17 mouse cellular contexts compared by ENCODE assay signal in the genomic region with DNA sequence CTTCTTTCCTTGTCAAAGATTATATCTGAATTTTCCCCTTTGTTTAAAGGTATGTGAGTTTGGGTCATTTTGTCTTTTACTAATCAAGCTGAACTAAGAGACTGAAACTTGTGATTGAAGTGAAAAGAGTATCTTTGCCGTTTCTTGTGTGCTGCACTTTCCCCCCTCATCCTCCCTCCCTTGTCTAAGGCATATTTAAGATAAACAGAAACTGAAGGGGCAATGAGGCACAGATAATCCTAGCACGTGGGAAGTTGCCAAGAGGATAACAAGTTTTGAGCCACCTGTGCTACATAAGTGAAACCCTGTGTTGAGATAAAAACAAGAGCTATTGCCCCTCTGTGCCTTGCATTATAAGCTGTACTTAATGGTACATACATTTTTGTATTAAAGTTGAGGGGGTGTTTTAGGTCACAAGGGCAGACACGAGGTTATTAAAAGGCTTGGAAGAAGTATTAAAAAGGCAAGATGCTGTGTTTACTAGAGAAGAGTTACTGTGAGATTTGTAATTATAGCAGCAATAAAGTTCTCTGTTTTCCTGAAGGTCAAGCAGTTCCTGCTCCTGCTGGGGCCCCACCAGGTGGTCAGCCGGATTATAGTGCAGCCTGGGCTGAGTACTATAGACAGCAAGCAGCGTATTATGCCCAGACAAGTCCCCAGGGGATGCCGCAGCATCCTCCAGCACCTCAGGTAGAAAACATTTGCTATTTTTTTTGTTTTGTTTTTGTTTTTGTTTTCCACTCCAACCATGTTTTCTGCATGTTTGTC. TPM values are rescaled to one million over a fixed set of nuclear protein-coding genes. Genes with fewer than 3 reads are reported as not detected.
DNase-seq lines count a peak whose midpoint lies in the region; ATAC-seq and TF ChIP-seq lines count a peak whose summit lies in the region.
"Had no signal": no experiment of that assay in that cellular context is flagged by ENCODE, and none has a peak within 500 bp of the region (broad histone marks: within the 10 kb centered on the region; RNA-seq: fewer than 3 reads in every experiment).

No protein-coding gene starts in this region.

- no peak overlapping the region for H3K9ac ChIP-seq in heart, embryonic 11.5 days (ENCODE audit: low read depth, low read length)
- H3K9ac ChIP-seq in midbrain, embryonic 11.5 days (ENCODE audit: low read length): no peak overlapping the region
- no peak overlapping the region for H3K9ac ChIP-seq in midbrain, postnatal 0 days (replicated peaks; ENCODE audit: low read length, poor library complexity, severe bottlenecking)
- H3K9ac ChIP-seq in intestine, postnatal 0 days (ENCODE audit: low read depth, low read length): no peak overlapping the region
- H3K9ac ChIP-seq: forebrain, embryonic 13.5 days; hindbrain, embryonic 12.5 days; limb, embryonic 15.5 days had no signal

- DNase-seq in heart, adult 9 months (ENCODE audit: low spot score in 2 of 2): no peak
- peak; percentile 85 for DNase-seq in midbrain, embryonic 11.5 days (ENCODE audit: low spot score, missing footprints)
- no peak for DNase-seq in midbrain, postnatal 0 days (ENCODE audit: low spot score)
- DNase-seq in adipocyte (ENCODE audit: low spot score): no peak
- DNase-seq in layer of hippocampus, postnatal 36 days: no peak
- DNase-seq in adrenal gland, postnatal 14 days: no peak
- DNase-seq: cerebellum, adult 18-20 months; kidney, adult 11 months; thymus, postnatal 36 days had no signal

- peaks cover 4% of the 10 kb centered on the region; the same call in 1 of the 2 replicates for H3K4me1 ChIP-seq in heart, embryonic 11.5 days (ENCODE audit: control insufficient read depth, insufficient read depth, low read length)
- no peaks in the 10 kb centered on the region for H3K4me1 ChIP-seq in midbrain, embryonic 11.5 days (ENCODE audit: control insufficient read depth, insufficient read depth, low read length)
- no peaks in the 10 kb centered on the region for H3K4me1 ChIP-seq in midbrain, postnatal 0 days (ENCODE audit: insufficient read depth, low read length)
- H3K4me1 ChIP-seq in intestine, postnatal 0 days (replicated peaks; ENCODE audit: control insufficient read depth, insufficient read depth, low read length): no peaks in the 10 kb centered on the region
- H3K4me1 ChIP-seq: forebrain, embryonic 13.5 days; hindbrain, embryonic 12.5 days; limb, embryonic 15.5 days had no signal

- H3K4me3 ChIP-seq in heart, embryonic 11.5 days (ENCODE audit: low read depth, low read length): no peak overlapping the region
- no peak overlapping the region for H3K4me3 ChIP-seq in midbrain, embryonic 11.5 days (ENCODE audit: low read depth, low read length)
- no peak overlapping the region for H3K4me3 ChIP-seq in midbrain, postnatal 0 days (ENCODE audit: low read depth, low read length)
- H3K4me3 ChIP-seq in intestine, postnatal 0 days (ENCODE audit: low read depth, low read length): no peak overlapping the region
- H3K4me3 ChIP-seq: forebrain, embryonic 13.5 days; hindbrain, embryonic 12.5 days; left cerebral cortex, adult 2 months; limb, embryonic 15.5 days had no signal

- no peaks in the 10 kb centered on the region for H3K9me3 ChIP-seq in heart, embryonic 11.5 days (replicated peaks; ENCODE audit: control insufficient read depth, low read length)
- no peaks in the 10 kb centered on the region for H3K9me3 ChIP-seq in midbrain, embryonic 11.5 days (ENCODE audit: control insufficient read depth, low read length)
- H3K9me3 ChIP-seq in midbrain, postnatal 0 days (ENCODE audit: low read length): no peaks in the 10 kb centered on the region
- H3K9me3 ChIP-seq in intestine, postnatal 0 days (ENCODE audit: control insufficient read depth): no peaks in the 10 kb centered on the region
- H3K9me3 ChIP-seq: forebrain, embryonic 13.5 days; hindbrain, embryonic 12.5 days; limb, embryonic 15.5 days had no signal

- TF ChIP-seq CTCF in midbrain, postnatal 0 days (IDR thresholded peaks at IDR 0.05): no peak
- TF ChIP-seq CTCF in intestine, postnatal 0 days (IDR thresholded peaks at IDR 0.05; ENCODE audit: low read depth): no peak

- H3K4me2 ChIP-seq in heart, embryonic 11.5 days: no peak overlapping the region
- no peak overlapping the region for H3K4me2 ChIP-seq in midbrain, embryonic 11.5 days
- H3K4me2 ChIP-seq in midbrain, postnatal 0 days (ENCODE audit: low read depth, low read length, poor library complexity, severe bottlenecking): no peak overlapping the region
- H3K4me2 ChIP-seq in intestine, postnatal 0 days (replicated peaks; ENCODE audit: low read depth): no peak overlapping the region
- H3K4me2 ChIP-seq: forebrain, embryonic 13.5 days; hindbrain, embryonic 12.5 days; limb, embryonic 15.5 days had no signal

- WGBS in heart, embryonic 11.5 days (ENCODE audit: insufficient replicate concordance): 58% methylated on average over 6 of the region's 6 CpGs
- 68% methylated on average over 6 of the region's 6 CpGs for WGBS in midbrain, embryonic 11.5 days
- 39% methylated on average over 6 of the region's 6 CpGs for WGBS in midbrain, postnatal 0 days
- WGBS in intestine, postnatal 0 days: 38% methylated on average over 6 of the region's 6 CpGs

- H3K27ac ChIP-seq in heart, embryonic 11.5 days (ENCODE audit: low read depth, low read length): peak overlapping the region; percentile 22; the same call in 1 of the 2 replicates
- H3K27ac ChIP-seq in midbrain, embryonic 11.5 days (ENCODE audit: low read depth, low read length): no peak overlapping the region
- H3K27ac ChIP-seq in midbrain, postnatal 0 days (ENCODE audit: low read depth, low read length): no peak overlapping the region
- H3K27ac ChIP-seq in intestine, postnatal 0 days (ENCODE audit: low read depth, low read length): peak overlapping the region; percentile 7; the same call in 1 of the 2 replicates
- H3K27ac ChIP-seq: forebrain, embryonic 13.5 days; hindbrain, embryonic 12.5 days; left cerebral cortex, adult 2 months; limb, embryonic 15.5 days; macrophage had no signal

- no peak for ATAC-seq in heart, embryonic 11.5 days (replicated peaks; ENCODE audit: insufficient number of reproducible peaks, low FRiP score, low TSS enrichment)
- ATAC-seq in midbrain, embryonic 11.5 days (ENCODE audit: low FRiP score): no peak
- no peak for ATAC-seq in midbrain, postnatal 0 days (ENCODE audit: low FRiP score)
- ATAC-seq in intestine, postnatal 0 days: no peak
- ATAC-seq: forebrain, embryonic 13.5 days had no signal

- peaks cover 26% of the 10 kb centered on the region for H3K36me3 ChIP-seq in heart, embryonic 11.5 days (ENCODE audit: control insufficient read depth, insufficient read depth, low read length)
- peaks cover 9% of the 10 kb centered on the region; the same call in 1 of the 2 replicates for H3K36me3 ChIP-seq in midbrain, embryonic 11.5 days (ENCODE audit: control insufficient read depth, insufficient read depth, low read length)
- peaks cover 16% of the 10 kb centered on the region; the same call in 1 of the 2 replicates for H3K36me3 ChIP-seq in midbrain, postnatal 0 days (ENCODE audit: insufficient read depth, low read length)
- H3K36me3 ChIP-seq in intestine, postnatal 0 days (ENCODE audit: control insufficient read depth, insufficient read depth): peaks cover 45% of the 10 kb centered on the region

- no peaks in the 10 kb centered on the region for H3K27me3 ChIP-seq in heart, embryonic 11.5 days (ENCODE audit: control insufficient read depth, insufficient read depth, low read length)
- H3K27me3 ChIP-seq in midbrain, embryonic 11.5 days (ENCODE audit: control insufficient read depth, insufficient read depth, low read length): no peaks in the 10 kb centered on the region
- H3K27me3 ChIP-seq in midbrain, postnatal 0 days (ENCODE audit: insufficient read depth, low read length): no peaks in the 10 kb centered on the region
- H3K27me3 ChIP-seq in intestine, postnatal 0 days (replicated peaks; ENCODE audit: control insufficient read depth, insufficient read depth, low read length): no peaks in the 10 kb centered on the region
- H3K27me3 ChIP-seq: forebrain, embryonic 13.5 days; hindbrain, embryonic 12.5 days; limb, embryonic 15.5 days had no signal

RNA-seq across cellular contexts. Expression of a gene that starts 21.3 kb away (rescaled TPM):
- polyA plus RNA-seq in heart, embryonic 11.5 days (2014; fragmentation: Nextera tagmentation; extraction: Ambion mirVana): 158 TPM in 2 replicates
- polyA plus RNA-seq in midbrain, embryonic 11.5 days (2014; fragmentation: Nextera tagmentation; extraction: Ambion mirVana): 452 and 457 TPM in 2 replicates
- total RNA-seq in midbrain, postnatal 0 days (2014; rRNA removed): 183 and 237 TPM in 2 replicates
- 94.6 and 127 TPM in 2 replicates for polyA plus RNA-seq in midbrain, postnatal 0 days (2015; fragmentation: Nextera tagmentation; extraction: Ambion mirVana)
- polyA plus RNA-seq in intestine, postnatal 0 days (2015; fragmentation: Nextera tagmentation; extraction: Ambion mirVana): 60.6 and 64.8 TPM in 2 replicates
- total RNA-seq in layer of hippocampus, postnatal 36 days (2021): 100 to 1,000 TPM; 124 to 143 TPM
- 149 and 160 TPM in 2 replicates for total RNA-seq in adrenal gland, postnatal 14 days (2021)

RNA-seq across cellular contexts. Expression of a gene that starts 21.4 kb away (rescaled TPM):
- polyA plus RNA-seq in heart, embryonic 11.5 days (2014; fragmentation: Nextera tagmentation; extraction: Ambion mirVana): 46.2 and 49.0 TPM in 2 replicates
- 26.6 and 29.0 TPM in 2 replicates for polyA plus RNA-seq in midbrain, embryonic 11.5 days (2014; fragmentation: Nextera tagmentation; extraction: Ambion mirVana)
- total RNA-seq in midbrain, postnatal 0 days (2014; rRNA removed): 43.9 and 67.2 TPM in 2 replicates
- polyA plus RNA-seq in midbrain, postnatal 0 days (2015; fragmentation: Nextera tagmentation; extraction: Ambion mirVana): 47.1 and 50.3 TPM in 2 replicates
- 17.9 and 20.4 TPM in 2 replicates for polyA plus RNA-seq in intestine, postnatal 0 days (2015; fragmentation: Nextera tagmentation; extraction: Ambion mirVana)
- total RNA-seq in layer of hippocampus, postnatal 36 days (2021): 10 to 100 TPM; 72.2 to 74.1 TPM
- total RNA-seq in adrenal gland, postnatal 14 days (2021): 38.6 and 45.2 TPM in 2 replicates

RNA-seq across cellular contexts. Expression of a gene that starts 34.6 kb away (rescaled TPM):
- polyA plus RNA-seq in heart, embryonic 11.5 days (2014; fragmentation: Nextera tagmentation; extraction: Ambion mirVana): 165 and 210 TPM in 2 replicates
- 2.6 and 4.2 TPM in 2 replicates for polyA plus RNA-seq in midbrain, embryonic 11.5 days (2014; fragmentation: Nextera tagmentation; extraction: Ambion mirVana)
- total RNA-seq in midbrain, postnatal 0 days (2014; rRNA removed): 0.11 and 0.28 TPM in 2 replicates
- polyA plus RNA-seq in midbrain, postnatal 0 days (2015; fragmentation: Nextera tagmentation; extraction: Ambion mirVana): 1.5 and 2.3 TPM in 2 replicates
- 30.0 and 30.3 TPM in 2 replicates for polyA plus RNA-seq in intestine, postnatal 0 days (2015; fragmentation: Nextera tagmentation; extraction: Ambion mirVana)
- total RNA-seq in layer of hippocampus, postnatal 36 days (2021): 1 to 10 TPM in 1 of 2 experiments, under 1 TPM in 1; 0.91 to 1.4 TPM
- 7.6 and 7.9 TPM in 2 replicates for total RNA-seq in adrenal gland, postnatal 14 days (2021)
- total RNA-seq: monocyte, adult 5-6 weeks had no signal

Comparison
In these comparisons a context has a peak if more than half of its experiments do, and no peak if none do; other contexts are left out.
1. H3K27ac ChIP-seq: peak in heart, embryonic 11.5 days (single experiment) and intestine, postnatal 0 days (single experiment); none in midbrain, embryonic 11.5 days (single experiment) and midbrain, postnatal 0 days (single experiment).